Mouse (Mus musculus) embryonic facial prominence, embryonic 13.5 days (tissue): ENCODE results near the gene BC051142. TPM values are rescaled to one million over a fixed set of nuclear protein-coding genes. Genes with fewer than 3 reads are reported as not detected.
A peak's percentile ranks its signal among the peaks of the same experiment; 100 is the strongest.

Experiments
- ATAC-seq: fragments of 200-750 bp; cut with Nextera tagmentation; 2 replicates; pipeline ENCODE4 v1.8.0; 2017; ENCODE audit warnings: low read depth; ENCODE audit not compliant: insufficient number of reproducible peaks, insufficient read depth, low FRiP score, low TSS enrichment
- H3K27ac ChIP-seq: fragments of 300-500 bp; sonication (generic); 2 replicates; pipeline ENCODE4 v1.5.1; 2015; ENCODE audit warnings: moderate library complexity, mild to moderate bottlenecking, inconsistent platforms
- H3K27me3 ChIP-seq: fragments of 300-500 bp; sonication (generic); 2 replicates; pipeline ENCODE4 v1.6.1; 2015; ENCODE audit warnings: mild to moderate bottlenecking, inconsistent platforms
- H3K36me3 ChIP-seq: fragments of 300-500 bp; sonication (generic); 2 replicates; pipeline ENCODE4 v1.6.1; 2015; ENCODE audit warnings: mild to moderate bottlenecking, inconsistent platforms
- H3K4me1 ChIP-seq: fragments of 300-500 bp; sonication (generic); 2 replicates; pipeline ENCODE4 v1.6.1; 2015; ENCODE audit warnings: inconsistent platforms
- H3K4me2 ChIP-seq: fragments of 300-500 bp; sonication (generic); 2 replicates; pipeline ENCODE4 v1.6.1; 2015; ENCODE audit warnings: moderate library complexity, mild to moderate bottlenecking, inconsistent platforms
- H3K4me3 ChIP-seq: fragments of 300-500 bp; sonication (generic); 2 replicates; pipeline ENCODE4 v1.5.1; 2015; ENCODE audit warnings: mild to moderate bottlenecking, inconsistent platforms
- H3K9ac ChIP-seq: fragments of 300-500 bp; sonication (generic); 2 replicates; pipeline ENCODE4 v1.6.1; 2015; ENCODE audit warnings: mild to moderate bottlenecking, inconsistent platforms
- H3K9me3 ChIP-seq: fragments of 300-500 bp; sonication (generic); 2 replicates; pipeline ENCODE4 v1.6.1; 2016; ENCODE audit warnings: inconsistent platforms
- WGBS: fragments of 180-500 bp; shearing (Covaris S2); methylation state at CpG from one replicate; pipeline ENCODE4 v1.1.7; 2015; ENCODE audit warnings: mixed read lengths; 5-methylcytosine and 5-hydroxymethylcytosine counted together
- polyA plus RNA-seq: library from polyadenylated mRNA; unstranded; fragments of >200 nt; fragmentation: Nextera tagmentation; extraction: Ambion mirVana; gene quantifications from 2 replicates; pipeline ENCODE4 v1.2.1, GENCODE M21; 2015

BC051142 gene
- polyA plus RNA-seq, 1 experiment from 2014 or later: 0.96 TPM

DNA sequence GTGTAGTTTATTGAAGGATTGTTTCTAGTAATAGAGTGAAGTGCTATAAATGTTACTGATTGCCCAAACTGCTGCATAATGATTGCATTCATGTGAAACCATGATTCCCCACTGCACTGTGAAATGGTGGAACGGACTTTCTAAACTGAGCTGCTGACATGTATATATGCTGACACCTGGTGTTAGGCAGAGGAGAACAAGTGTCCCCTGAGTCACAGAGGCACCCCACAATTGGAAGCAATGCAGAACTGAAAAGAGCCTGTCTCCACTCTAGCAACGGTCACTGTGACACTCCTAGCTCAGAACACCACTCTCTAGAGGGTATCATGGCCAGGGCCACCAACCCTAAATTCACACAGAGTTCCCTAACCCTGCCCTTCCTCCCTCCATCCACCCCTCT, 19.9 kb upstream of the BC051142 start:
- WGBS: 74% methylated on average over 2 of the region's 2 CpGs
- Histone ChIP-seq H3K36me3 (no peaks in the 10 kb centered on the region), H3K27ac (no peak overlapping the region), H3K9me3 (no peaks in the 10 kb centered on the region), H3K27me3 (peaks cover 6% of the 10 kb centered on the region), H3K4me3 (no peak overlapping the region), H3K4me2 (no peak overlapping the region), H3K9ac (no peak overlapping the region), H3K4me1 (no peaks in the 10 kb centered on the region)
- no peak for ATAC-seq

DNA sequence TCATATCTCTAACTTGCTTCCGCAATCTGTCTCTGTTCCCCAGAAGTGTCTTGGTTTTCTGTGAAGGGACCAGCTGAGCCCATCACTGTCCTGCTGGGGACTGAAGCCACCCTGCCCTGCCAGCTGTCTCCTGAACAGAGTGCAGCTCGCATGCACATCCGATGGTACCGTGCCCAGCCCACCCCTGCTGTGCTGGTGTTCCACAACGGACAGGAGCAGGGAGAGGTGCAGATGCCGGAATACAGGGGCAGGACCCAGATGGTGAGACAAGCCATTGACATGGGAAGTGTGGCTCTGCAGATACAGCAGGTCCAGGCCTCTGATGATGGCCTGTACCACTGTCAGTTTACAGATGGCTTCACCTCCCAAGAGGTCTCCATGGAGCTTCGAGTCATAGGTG, 19.2 kb upstream of the BC051142 start:
- Histone ChIP-seq H3K9me3 (no peaks in the 10 kb centered on the region), H3K27me3 (peaks cover 4% of the 10 kb centered on the region), H3K27ac (no peak overlapping the region), H3K9ac (no peak overlapping the region), H3K4me2 (no peak overlapping the region), H3K4me3 (no peak overlapping the region), H3K4me1 (no peaks in the 10 kb centered on the region), H3K36me3 (no peaks in the 10 kb centered on the region)
- WGBS: 92% methylated on average over 7 of the region's 7 CpGs
- no peak for ATAC-seq

DNA sequence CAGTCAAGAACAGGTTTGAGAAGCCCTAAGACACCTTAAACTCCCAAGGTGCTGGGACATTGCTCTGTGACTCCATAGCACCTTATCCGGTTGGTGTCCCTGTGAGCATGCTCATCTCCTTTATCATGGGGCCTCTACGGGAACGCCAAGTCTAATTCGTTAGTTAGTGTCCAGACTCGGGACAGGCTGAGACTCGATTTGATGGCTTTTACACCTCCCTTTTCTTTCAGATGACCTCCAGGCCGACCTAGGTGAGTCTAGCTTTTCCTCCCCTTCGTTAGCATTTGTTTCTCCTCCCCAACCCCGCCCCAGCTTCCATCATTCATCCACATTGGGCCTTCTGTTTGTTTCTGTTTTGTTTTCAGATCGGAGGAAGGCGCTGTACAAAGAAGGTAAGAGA, 16.7 kb upstream of the BC051142 start:
- no peaks in the 10 kb centered on the region for H3K4me1 ChIP-seq
- 72% methylated on average over 11 of the region's 11 CpGs for WGBS
- H3K9ac ChIP-seq: no peak overlapping the region
- no peak overlapping the region for H3K27ac ChIP-seq
- no peak overlapping the region for H3K4me2 ChIP-seq
- H3K4me3 ChIP-seq: no peak overlapping the region
- H3K27me3 ChIP-seq: peaks cover 4% of the 10 kb centered on the region
- no peaks in the 10 kb centered on the region for H3K36me3 ChIP-seq
- no peaks in the 10 kb centered on the region for H3K9me3 ChIP-seq
- no peak for ATAC-seq

DNA sequence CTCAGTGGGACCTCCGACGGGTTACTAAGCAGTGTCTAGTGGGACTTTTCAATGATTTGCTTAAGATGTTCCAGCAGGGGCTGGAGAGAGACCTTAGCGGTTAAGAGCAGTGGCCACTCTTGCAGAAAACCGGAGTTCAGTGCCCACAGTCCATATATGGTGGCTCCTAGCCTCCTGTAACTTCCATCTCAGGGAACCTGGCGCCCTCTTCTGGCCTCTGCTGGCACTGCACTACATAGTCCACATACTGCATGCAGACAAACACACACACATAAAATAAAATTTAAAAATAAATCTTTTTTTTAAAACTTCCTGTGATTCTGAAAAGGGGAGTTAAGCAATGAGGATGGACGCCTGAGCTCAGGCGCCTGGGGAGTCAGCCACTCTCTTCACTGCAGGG, 15.4 kb upstream of the BC051142 start:
- Histone ChIP-seq H3K27me3 (peaks cover 4% of the 10 kb centered on the region), H3K27ac (no peak overlapping the region), H3K4me2 (no peak overlapping the region), H3K4me1 (no peaks in the 10 kb centered on the region), H3K36me3 (no peaks in the 10 kb centered on the region), H3K4me3 (no peak overlapping the region), H3K9ac (no peak overlapping the region), H3K9me3 (no peaks in the 10 kb centered on the region)
- no peak for ATAC-seq
- 76% methylated on average over 7 of the region's 7 CpGs for WGBS

DNA sequence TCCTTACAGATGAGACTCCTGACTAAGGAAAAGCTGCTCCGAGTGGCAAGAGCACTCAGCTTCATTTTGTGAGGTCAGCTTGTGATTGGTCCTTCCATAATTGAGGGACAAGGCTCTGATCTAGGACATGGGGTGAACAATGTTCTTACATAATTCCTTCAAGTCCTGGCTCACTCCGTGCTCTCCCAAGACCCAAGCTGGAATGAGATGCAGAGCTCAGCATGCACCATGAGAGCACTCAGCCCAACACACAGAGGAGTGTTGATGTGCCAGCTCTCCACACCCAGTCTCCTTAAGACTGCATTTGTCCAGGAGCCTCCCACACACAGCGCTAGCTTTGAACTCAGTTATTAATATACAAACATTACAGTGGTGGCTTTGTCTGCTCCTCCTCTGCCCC, 13.9 kb upstream of the BC051142 start:
- no peaks in the 10 kb centered on the region for H3K36me3 ChIP-seq
- H3K27me3 ChIP-seq: peaks cover 4% of the 10 kb centered on the region; the same call in 1 of the 2 replicates
- no peak overlapping the region for H3K9ac ChIP-seq
- no peak for ATAC-seq
- H3K4me2 ChIP-seq: no peak overlapping the region
- no peak overlapping the region for H3K4me3 ChIP-seq
- H3K4me1 ChIP-seq: no peaks in the 10 kb centered on the region
- no peak overlapping the region for H3K27ac ChIP-seq
- no peaks in the 10 kb centered on the region for H3K9me3 ChIP-seq
- 72% methylated on average over 3 of the region's 3 CpGs for WGBS

DNA sequence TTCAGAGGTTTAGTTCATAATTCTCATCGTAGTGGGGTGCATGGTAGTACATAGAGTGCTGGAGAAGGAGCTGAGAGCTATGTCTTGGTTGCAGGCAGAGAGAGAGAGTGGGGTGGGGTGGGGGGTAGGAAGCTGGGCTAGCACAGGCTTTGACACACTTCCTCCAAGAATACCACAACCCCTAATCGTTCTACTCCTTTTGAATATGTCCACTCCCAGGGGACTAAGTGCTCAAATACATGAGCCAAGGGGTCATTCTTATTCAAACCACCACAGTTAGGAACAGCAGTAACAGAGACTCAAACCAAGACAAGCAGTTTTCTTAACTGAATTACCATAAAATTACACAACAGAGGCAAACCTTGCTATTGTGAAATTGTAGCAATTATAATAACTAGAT, 12.0 kb upstream of the BC051142 start:
- no peaks in the 10 kb centered on the region for H3K36me3 ChIP-seq
- no peak overlapping the region for H3K27ac ChIP-seq
- no peak overlapping the region for H3K4me3 ChIP-seq
- ATAC-seq: no peak
- H3K4me1 ChIP-seq: no peaks in the 10 kb centered on the region
- no peaks in the 10 kb centered on the region for H3K9me3 ChIP-seq
- no peak overlapping the region for H3K9ac ChIP-seq
- 77% methylated on average over 2 of the region's 2 CpGs for WGBS
- no peak overlapping the region for H3K4me2 ChIP-seq
- H3K27me3 ChIP-seq: peaks cover 11% of the 10 kb centered on the region

DNA sequence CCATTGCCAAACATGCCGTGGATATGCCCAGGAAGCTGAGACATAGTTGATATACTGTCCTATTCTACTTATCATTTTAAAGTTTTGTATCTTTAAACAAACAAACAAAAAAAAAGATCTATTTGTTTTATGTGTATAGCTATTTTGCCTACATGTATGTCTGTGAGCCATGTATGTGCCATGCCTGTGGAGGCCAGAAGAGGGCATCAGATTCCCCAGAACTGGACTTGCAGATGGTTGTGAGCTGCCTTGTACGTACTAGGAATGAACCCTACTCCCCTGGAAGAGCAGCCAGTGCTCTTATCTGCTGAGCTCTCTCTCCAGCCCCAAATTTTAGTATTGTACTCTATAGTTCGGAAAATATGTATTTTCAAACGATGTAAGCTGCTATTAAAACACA, 10.1 kb upstream of the BC051142 start:
- WGBS: 31% methylated on average over 4 of the region's 4 CpGs
- H3K9me3 ChIP-seq: no peaks in the 10 kb centered on the region
- H3K4me1 ChIP-seq: peaks cover 5% of the 10 kb centered on the region; the same call in 1 of the 2 replicates
- H3K4me3 ChIP-seq: no peak overlapping the region
- no peak overlapping the region for H3K9ac ChIP-seq
- ATAC-seq: no peak
- peaks cover 19% of the 10 kb centered on the region for H3K27me3 ChIP-seq
- H3K27ac ChIP-seq: no peak overlapping the region
- no peaks in the 10 kb centered on the region for H3K36me3 ChIP-seq
- H3K4me2 ChIP-seq: no peak overlapping the region

DNA sequence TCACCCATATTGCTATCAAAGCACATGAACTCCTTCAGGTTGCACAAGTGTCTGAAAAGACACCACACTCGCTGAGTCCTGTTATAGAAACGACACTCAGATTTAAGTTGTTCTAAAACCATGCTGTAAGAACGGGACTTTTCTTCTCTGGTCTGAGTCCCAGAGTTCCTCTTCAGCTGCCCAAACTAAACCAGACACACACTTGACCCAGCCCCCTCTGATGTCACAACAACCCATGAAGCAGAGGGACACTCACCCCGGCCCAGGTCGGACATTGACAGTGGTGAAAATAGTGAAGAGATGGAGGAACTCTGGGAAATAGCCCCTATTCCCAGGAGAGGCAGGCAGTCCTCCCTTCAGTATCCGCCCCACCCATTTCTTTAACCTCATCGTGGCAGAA, 7.1 kb upstream of the BC051142 start:
- no peak for ATAC-seq
- Histone ChIP-seq H3K9ac (no peak overlapping the region), H3K4me2 (no peak overlapping the region; the same call in 1 of the 2 replicates), H3K9me3 (no peaks in the 10 kb centered on the region), H3K36me3 (no peaks in the 10 kb centered on the region), H3K27me3 (peaks cover 19% of the 10 kb centered on the region), H3K27ac (no peak overlapping the region), H3K4me3 (no peak overlapping the region), H3K4me1 (peaks cover 5% of the 10 kb centered on the region; the same call in 1 of the 2 replicates)
- WGBS: 70% methylated on average over 7 of the region's 7 CpGs

DNA sequence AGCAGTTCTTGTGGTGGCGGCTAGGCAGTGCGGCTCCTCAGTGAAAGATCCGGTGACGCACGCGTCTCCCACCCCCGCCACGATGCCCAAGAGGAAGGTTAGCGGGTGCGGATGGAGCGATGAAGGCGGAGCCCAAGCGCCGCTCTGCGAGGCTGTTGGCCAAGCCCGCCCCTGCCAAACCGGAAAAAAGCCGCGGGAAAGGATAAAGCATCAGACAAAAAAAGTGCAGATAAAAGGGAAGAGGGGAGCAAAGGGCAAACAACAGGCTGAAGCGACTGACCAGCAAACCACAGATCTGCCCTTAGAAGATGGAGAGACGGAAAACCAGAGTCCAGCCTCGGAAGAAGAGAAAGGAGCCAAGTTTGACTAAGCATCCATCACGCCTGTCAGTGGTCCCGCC, 6.3 kb upstream of the BC051142 start:
- ATAC-seq: no peak
- peaks cover 19% of the 10 kb centered on the region for H3K27me3 ChIP-seq
- H3K27ac ChIP-seq: no peak overlapping the region
- peak overlapping the region; percentile 65 for H3K4me2 ChIP-seq
- WGBS: 4% methylated on average over 24 of the region's 24 CpGs
- H3K36me3 ChIP-seq: no peaks in the 10 kb centered on the region
- H3K9me3 ChIP-seq: no peaks in the 10 kb centered on the region
- peaks cover 5% of the 10 kb centered on the region; the same call in 1 of the 2 replicates for H3K4me1 ChIP-seq
- H3K9ac ChIP-seq: peak overlapping the region; percentile 49
- peak overlapping the region; percentile 37 for H3K4me3 ChIP-seq

DNA sequence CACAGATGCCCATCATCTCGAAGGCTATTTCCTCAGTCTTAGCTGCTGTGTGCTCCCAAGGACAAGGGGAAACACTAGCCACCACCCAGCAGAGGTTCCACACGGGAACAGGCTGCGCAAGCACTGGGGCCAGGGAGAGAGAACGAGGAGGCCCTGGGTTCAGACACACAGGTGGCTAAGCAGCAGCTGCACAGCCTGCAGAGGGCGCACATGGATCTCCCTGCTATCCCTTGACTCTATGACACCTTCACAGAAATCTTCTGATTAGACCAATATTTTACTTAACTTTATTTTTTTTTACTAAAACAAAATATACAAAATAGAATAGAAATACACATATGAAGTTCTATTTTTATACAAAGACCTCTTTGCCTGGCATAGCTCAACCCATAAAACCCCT, 1.3 kb upstream of the BC051142 start:
- 64% methylated on average over 5 of the region's 5 CpGs for WGBS
- ATAC-seq: no peak
- H3K4me2 ChIP-seq: no peak overlapping the region

DNA sequence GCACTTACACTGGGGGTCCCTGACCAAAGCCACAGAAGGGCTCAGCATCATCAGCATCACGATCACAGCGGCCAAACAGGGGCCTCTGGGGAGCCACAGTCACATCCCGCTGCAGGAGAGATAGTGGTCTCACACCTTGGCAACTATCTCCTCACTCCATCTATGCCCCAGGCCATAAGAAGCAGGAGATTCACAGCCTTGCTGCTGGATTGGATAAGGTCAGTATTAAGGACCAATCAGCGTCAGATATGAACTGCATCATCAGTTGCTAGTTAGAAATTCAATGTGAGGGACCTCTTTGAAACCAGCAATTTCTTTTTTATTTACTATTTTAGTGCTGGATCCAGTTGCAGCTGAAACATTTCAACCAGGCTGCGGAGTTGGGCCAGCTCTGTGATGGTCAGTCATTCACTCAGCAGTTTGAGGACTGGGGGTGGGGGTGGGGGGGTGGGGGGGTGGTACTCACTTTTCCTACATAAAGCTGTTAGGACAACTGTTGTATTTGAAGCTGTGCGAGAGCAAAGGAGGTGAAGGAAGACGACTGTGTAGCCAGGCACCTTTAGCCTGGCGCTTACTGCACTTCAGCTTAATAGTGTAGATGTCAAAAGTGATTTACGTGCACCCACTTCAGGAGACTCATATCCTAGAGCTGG, 436 bp upstream of the BC051142 start:
- ATAC-seq: 0 out of 2 replicates have a peak, but pooled peaks have one; percentile 67
- peak overlapping the region; percentile 56 for H3K4me3 ChIP-seq
- peak overlapping the region; percentile 79; the same call in 1 of the 2 replicates for H3K27ac ChIP-seq
- peak overlapping the region; percentile 73 for H3K4me2 ChIP-seq
- H3K9me3 ChIP-seq: no peaks in the 10 kb centered on the region
- 14% methylated on average over 9 of the region's 9 CpGs for WGBS
- H3K36me3 ChIP-seq: no peaks in the 10 kb centered on the region
- H3K27me3 ChIP-seq: peaks cover 9% of the 10 kb centered on the region; the same call in 1 of the 2 replicates
- no peak overlapping the region for H3K9ac ChIP-seq
- no peaks in the 10 kb centered on the region for H3K4me1 ChIP-seq

More for the DNA sequence above, 1.3 kb upstream of the BC051142 start:
- H3K36me3 ChIP-seq: no peaks in the 10 kb centered on the region
- H3K4me1 ChIP-seq: peaks cover under 1% of the 10 kb centered on the region; the same call in 1 of the 2 replicates
- no peaks in the 10 kb centered on the region for H3K9me3 ChIP-seq
- no peak overlapping the region for H3K9ac ChIP-seq
- no peak overlapping the region for H3K4me3 ChIP-seq
- H3K27me3 ChIP-seq: peaks cover 10% of the 10 kb centered on the region
- H3K27ac ChIP-seq: no peak overlapping the region

DNA sequence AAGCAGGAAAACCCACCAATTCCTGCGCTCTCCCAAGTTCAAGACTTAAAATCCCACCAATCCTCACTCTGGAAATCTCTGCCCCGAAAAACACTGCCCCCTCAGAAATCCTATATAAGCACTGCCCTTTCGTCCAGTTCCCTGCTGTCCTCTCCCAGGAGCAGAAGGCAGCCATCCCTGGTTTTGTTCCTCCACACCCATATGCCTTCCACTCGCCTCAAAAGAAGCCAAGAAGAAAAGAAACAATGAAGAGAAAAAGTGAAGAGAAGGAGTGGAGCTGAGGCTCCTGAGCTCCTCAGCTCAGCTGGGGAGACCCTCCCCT, 735 bp downstream of the BC051142 start:
- Histone ChIP-seq H3K27me3 (peaks cover 9% of the 10 kb centered on the region; the same call in 1 of the 2 replicates), H3K4me2 (peak overlapping the region; percentile 73), H3K36me3 (no peaks in the 10 kb centered on the region), H3K9ac (peak overlapping the region; percentile 74; the same call in 1 of the 2 replicates), H3K4me3 (peak overlapping the region; percentile 56), H3K9me3 (no peaks in the 10 kb centered on the region), H3K27ac (no peak overlapping the region), H3K4me1 (no peaks in the 10 kb centered on the region)
- ATAC-seq: no peak
- 43% methylated on average over 4 of the region's 4 CpGs for WGBS
